Mouse (Mus musculus) erythroblast, embryonic 14.5 days (primary cell): ENCODE measurements around the gene Dqx1.

Experiments used
- GATA1 ChIP-seq: IDR thresholded peaks from 2 replicates; pipeline ENCODE4 v1.6.1; 2012; ENCODE audit warnings: low read length, inconsistent platforms, mixed read lengths
- TAL1 ChIP-seq: IDR thresholded peaks from 3 replicates; pipeline ENCODE4 v1.6.1; 2012; ENCODE audit warnings: low read length, inconsistent platforms, mixed read lengths

DNA sequence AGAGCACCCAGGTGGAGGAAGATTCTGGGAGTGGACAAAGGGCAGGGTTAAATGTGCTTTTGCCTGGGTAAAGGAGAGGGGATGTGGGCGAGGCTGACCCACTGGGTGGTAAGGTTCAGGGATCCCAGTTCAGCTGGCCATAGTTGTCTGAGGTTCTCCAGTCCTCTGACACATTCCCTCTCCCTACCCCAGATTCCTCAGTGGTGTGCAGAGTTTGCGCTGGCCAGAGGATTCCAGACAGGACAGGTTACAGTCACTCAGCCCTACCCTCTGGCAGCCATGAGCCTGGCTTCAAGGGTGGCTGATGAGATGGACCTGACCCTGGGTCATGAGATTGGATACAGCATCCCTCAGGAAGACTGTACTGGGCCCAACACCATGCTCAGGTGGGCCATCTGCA, 1.1 kb downstream of the Dqx1 start:
- TF ChIP-seq TAL1 (no peak), GATA1 (no peak)
